In genomic region chr14:11573710-11574109, GRCm38 (mm10) we compare ENCODE assay signal across 23 mouse cellular contexts. TPM values are rescaled to one million over a fixed set of nuclear protein-coding genes. Genes with fewer than 3 reads are reported as not detected.
"Had no signal": no experiment of that assay in that cellular context is flagged by ENCODE, and none has a peak within 500 bp of the region (broad histone marks: within the 10 kb centered on the region; RNA-seq: fewer than 3 reads in every experiment).

No protein-coding gene starts in this region.

- H3K27ac ChIP-seq: heart, embryonic 13.5 days; heart, embryonic 15.5 days; hindbrain, embryonic 13.5 days; hindbrain, embryonic 15.5 days; hindbrain, postnatal 0 days; kidney, embryonic 15.5 days; kidney, postnatal 0 days; limb, embryonic 13.5 days; limb, embryonic 15.5 days; liver, embryonic 13.5 days; liver, embryonic 15.5 days had no signal

- H3K4me3 ChIP-seq: heart, embryonic 13.5 days; heart, embryonic 15.5 days; hindbrain, embryonic 13.5 days; hindbrain, embryonic 15.5 days; kidney, embryonic 15.5 days; limb, embryonic 13.5 days; limb, embryonic 15.5 days; liver, embryonic 13.5 days; liver, embryonic 15.5 days had no signal

- DNase-seq: forebrain, postnatal 0 days; gastrocnemius, postnatal 36 days; heart, adult 11 months; kidney, adult 11 months; kidney, adult 2 months; kidney, adult 9 months; kidney, postnatal 14 days; kidney, postnatal 36 days; layer of hippocampus, adult 9-11 months; layer of hippocampus, postnatal 36 days; left cerebral cortex, postnatal 4 days; liver, embryonic 13.5 days had no signal

RNA-seq across cellular contexts. Expression of gene Ptprg, which starts 20.4 kb away (rescaled TPM):
- total RNA-seq: hematopoietic stem cell, adult 5-6 weeks had no signal
